Mouse (Mus musculus): ENCODE measurements around the gene Gipr. TPM values are rescaled to one million over a fixed set of nuclear protein-coding genes. Genes with fewer than 3 reads are reported as not detected.

The Gipr gene
- polyA plus RNA-seq, 1 experiment: 0.08 TPM

- Histone ChIP-seq H3K4me1 (ENCODE audit: control insufficient read depth, insufficient read depth, insufficient read length) (no peaks in the 10 kb centered on the region), H3K4me3 (ENCODE audit: extremely low read depth, insufficient read depth, insufficient read length) (no peak overlapping the region), H3K27ac (ENCODE audit: insufficient read depth, low read length) (no peak overlapping the region), H3K27me3 (ENCODE audit: control insufficient read depth, insufficient read depth, low read length) (peaks cover 7% of the 10 kb centered on the region; the same call in 1 of the 2 replicates), H3K36me3 (ENCODE audit: control insufficient read depth, insufficient read depth, low read length) (no peaks in the 10 kb centered on the region)
- WGBS: 49% methylated on average over 12 of the region's 12 CpGs
- DNase-seq (ENCODE audit: low read depth in 1 of 2, low spot score in 2 of 2): no peak
- TF ChIP-seq CTCF (IDR thresholded peaks at IDR 0.05; ENCODE audit: extremely low read depth, insufficient read depth, insufficient read length, insufficient replicate concordance) (no peak), POLR2A (IDR thresholded peaks at IDR 0.05; ENCODE audit: low read depth, low read length) (no peak)
Measured at GRCm38 (mm10) chr7:19163752-19164151, 2.2 kb downstream of the Gipr start.

- WGBS: 86% methylated on average over 7 of the region's 7 CpGs
- H3K27me3 ChIP-seq (ENCODE audit: control insufficient read depth, insufficient read depth, low read length): peaks cover 7% of the 10 kb centered on the region; the same call in 1 of the 2 replicates
Measured at GRCm38 (mm10) chr7:19162928-19163327, 3.0 kb downstream of the Gipr start.

GRCm38 (mm10) chr7:19160115-19160514, 5.8 kb downstream of the Gipr start:
- 3% methylated on average over 20 of the region's 20 CpGs for WGBS
- DNase-seq (ENCODE audit: low read depth in 1 of 2, low spot score in 2 of 2): no peak
- Histone ChIP-seq H3K27ac (ENCODE audit: insufficient read depth, low read length) (no peak overlapping the region), H3K36me3 (ENCODE audit: control insufficient read depth, insufficient read depth, low read length) (peaks cover 1% of the 10 kb centered on the region; the same call in 1 of the 2 replicates), H3K4me1 (ENCODE audit: control insufficient read depth, insufficient read depth, insufficient read length) (peaks cover 3% of the 10 kb centered on the region), H3K27me3 (ENCODE audit: control insufficient read depth, insufficient read depth, low read length) (peaks cover 6% of the 10 kb centered on the region; the same call in 1 of the 2 replicates), H3K4me3 (ENCODE audit: extremely low read depth, insufficient read depth, insufficient read length) (no peak overlapping the region)
- TF ChIP-seq CTCF (IDR thresholded peaks at IDR 0.05; ENCODE audit: extremely low read depth, insufficient read depth, insufficient read length, insufficient replicate concordance) (no peak), POLR2A (IDR thresholded peaks at IDR 0.05; ENCODE audit: low read depth, low read length) (no peak)

More at GRCm38 (mm10) chr7:19162928-19163327, 3.0 kb downstream of the Gipr start:
- H3K27ac ChIP-seq (ENCODE audit: insufficient read depth, low read length): no peak overlapping the region
- DNase-seq (ENCODE audit: low read depth in 1 of 2, low spot score in 2 of 2): no peak
- H3K4me3 ChIP-seq (ENCODE audit: extremely low read depth, insufficient read depth, insufficient read length): no peak overlapping the region
- H3K4me1 ChIP-seq (ENCODE audit: control insufficient read depth, insufficient read depth, insufficient read length): no peaks in the 10 kb centered on the region
- no peaks in the 10 kb centered on the region for H3K36me3 ChIP-seq (ENCODE audit: control insufficient read depth, insufficient read depth, low read length)
- TF ChIP-seq CTCF (IDR thresholded peaks at IDR 0.05; ENCODE audit: extremely low read depth, insufficient read depth, insufficient read length, insufficient replicate concordance): no peak
- no peak for TF ChIP-seq POLR2A (IDR thresholded peaks at IDR 0.05; ENCODE audit: low read depth, low read length)

- Histone ChIP-seq H3K36me3 (ENCODE audit: control insufficient read depth, insufficient read depth, low read length) (peaks cover 3% of the 10 kb centered on the region; the same call in 1 of the 2 replicates), H3K4me1 (ENCODE audit: control insufficient read depth, insufficient read depth, insufficient read length) (peaks cover 3% of the 10 kb centered on the region), H3K27ac (ENCODE audit: insufficient read depth, low read length) (no peak overlapping the region), H3K4me3 (ENCODE audit: extremely low read depth, insufficient read depth, insufficient read length) (no peak overlapping the region), H3K27me3 (ENCODE audit: control insufficient read depth, insufficient read depth, low read length) (peaks cover 5% of the 10 kb centered on the region; the same call in 1 of the 2 replicates)
- 33% methylated on average over 18 of the region's 18 CpGs for WGBS
- no peak for DNase-seq (ENCODE audit: low read depth in 1 of 2, low spot score in 2 of 2)
- no peak for TF ChIP-seq POLR2A (IDR thresholded peaks at IDR 0.05; ENCODE audit: low read depth, low read length)
- TF ChIP-seq CTCF (IDR thresholded peaks at IDR 0.05; ENCODE audit: extremely low read depth, insufficient read depth, insufficient read length, insufficient replicate concordance): no peak
Measured at GRCm38 (mm10) chr7:19159411-19159810, 6.5 kb downstream of the Gipr start.

GRCm38 (mm10) chr7:19158601-19159000, 7.3 kb downstream of the Gipr start:
- WGBS: 83% methylated on average over 11 of the region's 11 CpGs
- Histone ChIP-seq H3K27ac (ENCODE audit: insufficient read depth, low read length) (no peak overlapping the region), H3K4me3 (ENCODE audit: extremely low read depth, insufficient read depth, insufficient read length) (no peak overlapping the region), H3K4me1 (ENCODE audit: control insufficient read depth, insufficient read depth, insufficient read length) (peaks cover 3% of the 10 kb centered on the region), H3K27me3 (ENCODE audit: control insufficient read depth, insufficient read depth, low read length) (peaks cover 5% of the 10 kb centered on the region; the same call in 1 of the 2 replicates), H3K36me3 (ENCODE audit: control insufficient read depth, insufficient read depth, low read length) (peaks cover 3% of the 10 kb centered on the region; the same call in 1 of the 2 replicates)
- no peak for TF ChIP-seq CTCF (IDR thresholded peaks at IDR 0.05; ENCODE audit: extremely low read depth, insufficient read depth, insufficient read length, insufficient replicate concordance)
- no peak for TF ChIP-seq POLR2A (IDR thresholded peaks at IDR 0.05; ENCODE audit: low read depth, low read length)
- no peak for DNase-seq (ENCODE audit: low read depth in 1 of 2, low spot score in 2 of 2)

- 6% methylated on average over 30 of the region's 30 CpGs for WGBS
- peak; percentile 71 to 90 for DNase-seq (ENCODE audit: low read depth in 1 of 2, low spot score in 2 of 2)
- Histone ChIP-seq H3K4me1 (ENCODE audit: control insufficient read depth, insufficient read depth, insufficient read length) (peaks cover 3% of the 10 kb centered on the region), H3K4me3 (ENCODE audit: extremely low read depth, insufficient read depth, insufficient read length) (peak overlapping the region; percentile 20; the same call in 1 of the 2 replicates), H3K36me3 (ENCODE audit: control insufficient read depth, insufficient read depth, low read length) (peaks cover 7% of the 10 kb centered on the region), H3K27me3 (ENCODE audit: control insufficient read depth, insufficient read depth, low read length) (peaks cover 5% of the 10 kb centered on the region; the same call in 1 of the 2 replicates), H3K27ac (ENCODE audit: insufficient read depth, low read length) (no peak overlapping the region)
- peak; percentile 93 for TF ChIP-seq CTCF (IDR thresholded peaks at IDR 0.05; ENCODE audit: extremely low read depth, insufficient read depth, insufficient read length, insufficient replicate concordance)
- TF ChIP-seq POLR2A (IDR thresholded peaks at IDR 0.05; ENCODE audit: low read depth, low read length): no peak
Measured at GRCm38 (mm10) chr7:19157160-19157800, 8.6 kb downstream of the Gipr start.

Data from spleen, adult 2 months (tissue).